Mouse (Mus musculus) megakaryocyte, embryonic 14.5 days (primary cell): ENCODE results near the gene Retreg2.

ENCODE experiments used
- FLI1 ChIP-seq: IDR thresholded peaks from 2 replicates; pipeline ENCODE4 v1.6.1; 2012; ENCODE audit warnings: low read length, inconsistent platforms, mixed read lengths
- GATA1 ChIP-seq: IDR thresholded peaks from 3 replicates; pipeline ENCODE4 v1.6.1; 2012; ENCODE audit warnings: mixed read lengths, low read length, inconsistent platforms, borderline replicate concordance

GRCm38 (mm10) chr1:75148727-75149126, 6.1 kb downstream of the Retreg2 start:
- TF ChIP-seq GATA1 = no peak
- no peak for TF ChIP-seq FLI1
